Mouse (Mus musculus) gastrocnemius, postnatal 10 days (tissue): Measurements from ENCODE around the gene Btbd2. TPM values are rescaled to one million over a fixed set of nuclear protein-coding genes. Genes with fewer than 3 reads are reported as not detected.

Experiments used
- DNase-seq: peaks from one replicate; pipeline ENCODE4 v3.0.0; 2021; ENCODE audit warnings: mixed read lengths
- total RNA-seq, 2 experiments: library from RNA; stranded (reverse); gene quantifications; 2 replicates each; pipeline ENCODE4 v1.2.3; 2021

The Btbd2 gene
- total RNA-seq, 2 experiments from 2014 or later = 39.9 to 40.3 TPM

DNA sequence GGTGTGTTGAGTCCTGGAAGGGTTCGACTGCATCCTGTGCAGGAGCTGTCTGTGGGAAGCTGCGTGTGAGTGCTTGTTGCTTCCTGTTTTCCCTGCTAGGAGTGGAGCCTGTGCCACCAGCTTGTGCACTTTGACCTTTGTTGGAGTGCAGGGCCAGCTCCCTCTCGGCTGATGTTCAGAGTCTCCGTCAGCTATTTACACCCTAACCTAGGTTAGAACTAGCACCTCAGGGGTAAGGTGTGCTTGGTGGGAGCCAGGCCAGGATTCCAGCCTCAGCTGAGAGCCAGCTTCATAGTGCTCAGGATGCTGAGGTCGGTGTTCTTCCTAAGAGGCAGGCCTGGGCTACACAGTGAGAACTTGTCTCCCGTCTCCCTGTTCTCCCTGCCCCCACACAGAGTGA lies 21.5 kb downstream of the Btbd2 start:
- no peak for DNase-seq

DNA sequence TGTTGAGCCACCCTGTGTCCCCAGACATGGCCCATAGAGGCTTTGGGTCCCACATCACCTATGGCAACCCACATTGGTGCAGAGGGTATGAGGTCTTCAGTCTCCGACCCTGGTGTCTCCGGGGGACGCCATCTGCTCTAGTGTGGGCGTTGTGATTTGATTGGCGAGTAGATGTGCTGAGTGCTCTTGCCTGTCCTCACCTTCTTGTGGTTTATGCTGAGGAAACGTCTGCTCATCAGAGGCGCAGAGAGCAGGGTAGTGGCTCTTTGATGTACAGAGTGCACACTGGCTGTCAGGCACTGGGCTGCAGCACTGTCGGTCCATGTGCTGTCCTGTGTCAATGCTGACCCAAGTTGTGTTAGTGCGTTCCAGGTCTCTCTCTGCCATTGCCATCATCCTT lies 27.9 kb downstream of the Btbd2 start:
- no peak for DNase-seq

DNA sequence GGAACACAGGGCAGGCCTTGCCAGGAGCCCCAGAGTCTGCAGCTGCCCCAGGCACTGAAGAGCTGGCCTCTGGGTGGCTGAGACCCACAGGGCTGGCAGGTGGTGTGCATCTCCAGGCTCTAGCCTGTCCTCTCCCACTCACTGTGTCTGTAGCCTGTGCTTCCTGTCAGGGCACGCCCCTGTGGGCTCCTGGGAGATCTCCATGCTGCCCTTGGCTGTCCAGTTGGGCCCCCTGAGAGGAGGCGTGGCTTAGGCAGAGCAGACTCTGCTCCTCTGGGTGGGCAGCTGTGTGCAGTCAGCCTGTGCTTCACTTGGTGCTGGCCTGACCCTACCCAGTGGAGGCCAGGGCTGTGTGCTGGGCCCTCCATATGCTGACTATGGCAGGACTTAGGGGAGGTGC lies 29.2 kb downstream of the Btbd2 start:
- DNase-seq = peak; percentile 47

DNA sequence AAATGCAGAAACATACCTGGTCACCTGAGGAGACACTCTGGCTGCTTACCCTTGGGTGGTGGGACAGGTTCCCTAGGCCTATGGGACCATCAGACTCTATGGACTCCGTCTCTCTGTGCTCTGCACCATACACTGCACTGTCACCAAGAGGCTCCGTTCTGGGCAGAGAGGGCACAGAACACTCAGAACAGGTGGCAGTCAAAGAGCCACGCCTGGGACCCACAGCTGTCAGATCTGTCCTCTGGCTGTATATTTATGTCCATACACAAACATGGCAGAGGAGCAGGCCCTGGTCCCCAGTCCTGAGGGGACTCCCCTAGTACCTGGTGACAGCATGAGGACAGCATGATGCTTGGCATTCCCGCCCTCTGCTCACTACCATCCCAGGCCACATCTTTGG lies 31.1 kb downstream of the Btbd2 start:
- no peak for DNase-seq

DNA sequence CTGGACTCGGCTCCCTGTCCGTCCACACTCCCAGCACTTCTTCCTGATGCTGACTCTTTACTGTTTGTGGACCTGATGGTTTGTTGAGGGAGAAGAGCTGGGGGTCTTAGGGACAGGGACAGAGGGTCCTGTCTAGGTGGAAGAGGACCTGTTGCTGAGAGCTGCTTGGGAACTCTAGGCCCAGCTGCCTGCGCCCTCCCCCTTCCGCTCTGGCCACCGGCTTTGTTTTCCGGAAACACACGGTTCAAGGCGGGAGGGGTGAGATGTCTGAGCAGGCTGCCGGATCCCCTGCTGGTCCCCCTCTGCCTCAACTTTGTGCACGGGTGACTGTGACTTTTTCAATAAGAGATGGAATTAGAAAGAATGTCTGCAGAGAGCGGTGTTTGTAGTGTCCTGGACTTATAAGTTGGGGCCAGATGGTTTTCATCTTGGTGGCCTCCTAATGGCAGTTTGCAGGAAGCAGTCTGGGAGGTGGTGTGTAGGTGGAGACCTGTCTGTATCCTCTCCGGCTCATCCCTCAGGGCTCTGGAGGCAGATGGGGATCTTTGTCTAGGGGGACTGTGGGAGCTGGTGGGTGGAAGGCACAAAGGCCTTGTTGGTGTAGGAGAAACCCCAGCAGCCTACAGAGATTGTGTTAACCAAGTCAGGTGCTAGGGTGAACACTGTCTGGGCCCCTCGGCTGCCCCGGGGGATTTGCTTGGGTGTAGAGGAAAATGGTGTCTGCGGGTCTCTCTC lies 33.2 kb downstream of the Btbd2 start:
- DNase-seq = peak; percentile 47

DNA sequence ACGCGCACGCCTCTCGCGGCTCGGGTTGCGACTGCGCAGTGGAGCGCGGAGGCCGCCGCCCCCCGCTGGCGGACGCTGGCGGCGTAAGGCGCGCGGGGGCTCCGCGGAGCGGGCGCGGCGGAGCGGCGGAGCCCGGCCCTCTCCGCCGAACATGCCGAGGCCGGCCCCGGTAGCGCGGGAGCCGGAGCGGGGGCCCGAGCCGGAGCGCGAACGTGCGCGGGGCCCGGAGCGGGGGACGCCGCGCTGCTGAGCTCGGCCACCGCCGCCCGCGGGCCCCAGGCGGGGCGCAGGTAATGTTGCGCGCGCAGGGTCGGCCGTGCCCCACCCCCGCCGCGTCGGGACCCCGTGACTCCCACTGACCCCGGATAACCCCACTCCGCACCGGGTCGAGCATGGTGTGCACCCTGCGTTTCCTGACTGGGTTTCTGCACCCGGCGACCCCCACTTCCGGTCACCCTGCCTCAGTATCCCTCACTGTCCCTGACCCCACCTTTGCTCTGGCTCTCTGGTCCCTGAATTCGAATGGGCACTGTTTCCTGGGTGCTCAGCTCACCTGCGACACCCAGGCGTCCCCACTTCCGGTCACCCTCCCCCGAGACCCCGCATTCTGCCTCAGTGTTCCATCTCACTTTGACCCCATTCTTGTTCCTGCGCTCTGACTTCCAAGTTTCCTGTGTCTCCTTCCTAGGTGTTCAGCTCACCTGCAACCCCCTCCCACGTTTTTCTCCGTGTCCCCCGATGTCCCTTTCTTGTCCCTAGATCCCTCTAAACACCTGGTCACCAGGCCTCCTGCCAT lies 34.0 kb downstream of the Btbd2 start, which contains the start of gene Csnk1g2:
Gene Csnk1g2, plus strand, starts transcription at position 178 of the 796 bp plus-strand sequence.
- DNase-seq = peak; percentile 70

DNA sequence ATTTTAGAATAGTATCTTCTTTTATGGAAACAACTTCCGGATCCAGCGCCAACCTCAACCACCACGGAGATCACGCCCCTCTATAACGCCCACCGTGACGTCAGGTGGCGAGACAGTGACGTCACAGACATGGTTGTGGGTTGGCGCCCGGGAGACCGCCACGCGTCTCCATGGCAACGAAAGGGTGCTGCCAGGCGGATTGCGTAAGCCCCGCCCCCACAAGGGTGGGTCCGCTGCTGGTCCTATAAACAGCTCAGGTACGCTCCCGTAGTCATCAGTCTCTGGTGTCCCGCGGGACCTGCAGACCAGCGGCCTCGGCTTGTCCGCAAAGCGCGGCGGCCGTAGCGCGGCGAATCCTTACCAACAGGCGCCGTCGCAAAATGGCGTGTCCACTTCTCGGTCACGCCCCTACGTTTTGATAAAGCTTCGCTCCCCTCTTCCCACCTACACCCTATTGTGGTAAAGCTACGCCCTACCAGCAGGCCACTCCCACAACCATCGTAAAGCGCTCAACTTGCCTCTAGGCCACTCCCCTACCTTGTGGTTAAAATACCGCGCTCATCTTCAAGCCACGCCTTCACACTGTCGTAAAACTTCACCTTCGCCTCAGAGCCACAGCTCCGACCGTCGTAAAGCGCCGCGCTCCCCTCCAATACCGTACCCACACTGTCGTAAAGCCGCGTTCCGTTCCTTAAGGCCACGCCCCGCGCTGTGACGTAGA lies 34.8 kb downstream of the Btbd2 start:
- peak; percentile 99 for DNase-seq

DNA sequence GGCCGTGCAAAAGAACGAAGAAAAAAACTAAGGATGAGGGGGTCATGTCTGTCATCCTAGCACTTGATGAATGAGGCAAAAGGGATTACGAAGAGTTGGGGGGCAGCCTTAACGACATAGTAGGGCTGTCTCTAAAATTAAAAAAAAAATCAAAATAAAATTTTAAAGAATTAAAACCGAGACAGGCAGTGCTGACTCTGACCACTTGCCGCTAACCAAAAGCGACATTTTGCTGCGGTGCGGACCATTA lies 35.3 kb downstream of the Btbd2 start:
- DNase-seq = no peak

DNA sequence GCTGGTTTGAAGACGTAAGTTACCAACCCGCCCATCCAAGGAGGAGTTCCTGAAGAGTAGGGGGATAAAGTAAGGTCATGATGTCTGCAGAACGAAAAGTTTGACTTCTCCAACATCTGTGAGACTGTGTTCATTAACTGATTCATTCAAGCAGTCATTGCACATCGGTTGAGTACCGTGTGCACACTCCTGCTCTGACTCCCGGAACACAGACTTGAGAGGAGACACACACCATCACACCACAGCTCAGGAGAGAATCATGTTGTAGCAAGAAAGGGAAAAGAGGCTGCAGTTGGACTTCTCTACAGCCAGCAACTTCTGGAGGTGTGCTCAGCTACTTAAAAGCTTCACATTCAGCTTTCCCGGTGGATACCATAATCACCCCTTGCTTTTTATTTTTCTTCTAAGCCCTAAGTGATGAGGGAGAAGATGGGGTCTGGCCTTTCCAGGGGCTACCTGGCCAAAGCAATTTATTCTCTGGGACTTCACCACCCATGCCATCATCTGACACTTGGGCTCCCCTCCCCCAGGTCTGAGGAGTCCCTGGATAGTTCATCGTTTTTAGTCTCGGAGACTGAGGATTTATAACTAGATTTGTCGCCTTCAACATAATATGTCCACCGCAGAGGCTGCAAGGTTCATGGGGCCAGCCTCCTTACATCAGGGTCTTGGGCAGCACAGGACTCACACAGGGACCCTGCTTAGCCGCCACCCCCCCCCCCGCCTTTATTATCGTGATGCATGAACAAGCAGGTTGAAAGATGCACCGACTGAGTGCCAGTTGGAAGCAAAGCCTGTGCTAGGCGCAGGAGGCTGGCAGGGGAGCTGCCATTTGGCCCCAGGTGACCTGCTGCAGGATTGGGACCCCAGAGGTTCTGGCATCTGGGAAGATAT lies 35.8 kb downstream of the Btbd2 start:
- DNase-seq = no peak

DNA sequence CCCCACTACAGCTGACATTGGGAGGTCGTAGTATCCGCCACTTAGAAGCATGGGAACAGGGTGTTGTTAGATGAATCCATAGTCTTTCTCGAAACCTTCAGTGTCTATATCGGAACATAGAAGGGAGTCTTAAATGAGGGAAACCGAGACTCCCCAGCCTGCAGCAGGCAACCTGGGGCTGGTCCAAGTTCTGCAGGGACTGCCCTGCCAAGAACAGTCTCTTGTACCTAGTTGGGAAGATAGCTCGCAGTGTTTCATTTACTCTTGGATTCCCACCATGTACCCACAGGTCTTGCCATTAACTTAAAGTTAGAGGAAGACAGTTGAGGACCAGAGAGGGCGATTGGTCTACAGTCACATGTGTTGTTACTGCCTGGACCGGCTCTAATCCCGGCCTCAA lies 36.5 kb downstream of the Btbd2 start:
- no peak for DNase-seq

DNA sequence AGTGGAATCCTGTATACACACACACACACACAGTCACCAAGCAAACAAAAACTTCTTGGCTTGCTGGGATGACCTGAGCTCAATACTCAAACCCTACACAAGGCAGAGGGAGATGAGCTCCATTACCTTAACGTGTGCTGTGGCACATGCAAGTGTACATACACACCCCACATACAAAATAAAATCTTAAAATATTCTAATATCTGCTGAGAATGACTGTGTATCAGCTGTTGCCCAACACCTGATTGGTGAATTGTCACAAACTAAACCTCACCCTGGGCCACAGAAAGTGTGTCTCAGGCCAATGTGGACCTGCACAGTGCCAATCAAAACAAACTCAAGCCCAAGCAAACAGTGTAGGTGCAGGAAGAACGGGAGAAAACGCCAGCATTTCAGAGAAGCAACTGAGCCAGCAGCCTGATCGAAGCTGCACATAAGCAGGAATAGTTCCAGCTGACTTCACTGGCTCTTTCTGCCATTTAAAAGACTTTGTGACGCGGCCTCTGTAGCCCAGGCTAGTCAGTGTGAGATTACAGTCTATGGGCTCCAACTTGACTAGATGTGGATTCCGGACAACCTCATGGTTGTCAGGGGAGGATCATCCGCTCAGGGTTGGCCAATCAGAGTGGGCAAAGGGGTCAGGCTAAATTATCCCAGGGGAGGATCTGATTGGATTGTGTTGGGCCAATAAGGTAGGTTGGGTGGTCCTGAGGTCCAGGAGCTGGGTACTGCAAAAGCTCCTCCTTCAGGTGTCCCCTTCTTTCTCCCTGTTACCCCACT lies 37.2 kb downstream of the Btbd2 start:
- no peak for DNase-seq

DNA sequence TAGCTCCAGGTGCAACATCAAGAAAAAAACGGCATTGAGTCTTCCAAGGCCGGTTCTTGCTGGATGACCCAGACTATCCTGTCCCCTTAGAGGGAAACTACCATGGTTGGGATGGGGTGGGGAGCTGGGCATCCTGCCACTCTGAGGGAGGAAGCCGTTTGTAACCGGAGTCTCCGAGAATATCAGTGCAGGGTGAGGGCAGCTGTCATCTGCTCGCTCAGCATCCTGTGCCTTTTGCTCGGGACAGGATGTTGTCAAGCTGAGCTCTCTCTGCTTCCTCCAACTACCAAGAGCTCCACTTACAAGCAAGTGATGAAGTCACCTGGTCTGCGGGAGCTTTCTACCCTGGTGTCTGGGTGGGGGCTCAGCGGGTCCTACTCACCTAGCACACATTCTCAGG lies 38.7 kb downstream of the Btbd2 start:
- peak; percentile 57 for DNase-seq

DNA sequence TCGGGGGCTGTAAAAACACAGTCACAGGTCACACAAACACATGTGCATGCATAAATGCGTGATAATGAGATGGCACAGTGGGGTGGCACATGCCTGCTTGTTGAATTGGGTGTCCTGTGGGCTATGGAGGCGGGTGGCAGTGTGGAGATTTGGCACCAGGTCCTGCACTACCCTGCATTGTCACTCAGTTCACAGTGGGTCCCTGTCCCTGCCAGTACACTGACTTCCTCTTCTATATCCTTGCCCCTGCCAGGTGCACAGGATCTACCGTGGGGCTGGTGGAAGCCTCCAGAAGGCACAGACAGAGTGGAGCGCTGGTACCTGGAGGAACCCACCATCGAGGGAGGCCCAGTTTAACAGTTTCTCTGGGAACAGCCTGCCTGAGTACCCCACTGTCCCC lies 42.5 kb downstream of the Btbd2 start:
- no peak for DNase-seq

DNA sequence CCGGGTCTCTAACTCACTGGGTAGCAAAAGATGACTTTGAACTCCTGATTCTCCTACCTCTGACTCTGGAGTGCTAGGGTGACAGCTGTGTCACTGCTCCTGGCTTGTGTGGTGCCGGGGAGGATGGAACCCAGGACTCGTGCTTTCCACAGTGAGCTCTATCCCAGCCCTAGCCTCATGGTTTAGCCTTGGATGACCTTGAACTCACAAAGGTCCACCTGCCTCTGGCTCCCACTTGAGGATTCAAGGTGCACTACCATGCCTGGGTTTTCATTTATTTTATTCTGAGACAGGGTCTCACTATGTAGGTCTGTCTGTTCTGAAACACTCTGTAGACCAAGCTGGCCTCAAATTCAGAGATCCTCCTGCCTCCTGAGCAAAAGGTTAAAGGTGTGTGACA lies 43.0 kb downstream of the Btbd2 start:
- no peak for DNase-seq

DNA sequence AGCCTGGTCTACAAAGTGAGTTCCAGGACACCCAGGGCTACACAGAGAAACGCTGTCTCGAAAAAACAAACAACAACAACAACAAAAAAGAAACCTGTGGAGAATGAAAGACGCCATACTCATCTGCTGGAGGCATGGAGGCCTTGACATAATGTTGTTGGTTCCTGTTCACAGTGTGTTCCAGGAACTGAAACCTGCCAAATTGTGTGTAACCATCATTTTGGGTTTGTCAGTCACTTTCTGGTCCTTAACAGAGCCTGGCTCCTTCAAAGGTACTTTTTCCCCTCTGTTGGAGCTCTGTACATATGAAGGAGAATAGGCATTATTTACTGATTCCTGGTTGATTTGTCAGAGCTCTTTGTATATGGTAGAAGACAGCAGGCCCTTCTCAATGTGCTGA lies 45.0 kb downstream of the Btbd2 start:
- DNase-seq = no peak

DNA sequence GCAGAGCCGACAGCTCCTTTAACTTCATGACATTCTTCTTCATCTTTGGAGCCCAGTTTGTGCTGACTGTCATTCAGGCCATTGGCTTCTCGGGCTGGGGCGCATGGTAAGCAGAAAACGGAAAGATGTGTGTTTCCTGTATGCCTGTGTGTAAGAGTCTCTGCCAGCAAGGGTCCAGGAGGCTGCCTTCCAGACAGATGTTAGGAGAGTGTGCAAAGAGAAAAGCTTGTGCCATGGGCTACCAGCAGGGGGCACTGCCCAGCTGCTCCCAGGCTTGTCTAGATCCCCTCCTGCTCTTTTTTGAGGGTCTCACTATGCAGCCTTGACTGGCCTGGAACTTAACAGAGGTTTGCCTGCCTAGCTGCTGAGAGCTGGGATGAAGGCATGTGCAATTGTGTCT lies 45.8 kb downstream of the Btbd2 start:
- peak; percentile 50 for DNase-seq

DNA sequence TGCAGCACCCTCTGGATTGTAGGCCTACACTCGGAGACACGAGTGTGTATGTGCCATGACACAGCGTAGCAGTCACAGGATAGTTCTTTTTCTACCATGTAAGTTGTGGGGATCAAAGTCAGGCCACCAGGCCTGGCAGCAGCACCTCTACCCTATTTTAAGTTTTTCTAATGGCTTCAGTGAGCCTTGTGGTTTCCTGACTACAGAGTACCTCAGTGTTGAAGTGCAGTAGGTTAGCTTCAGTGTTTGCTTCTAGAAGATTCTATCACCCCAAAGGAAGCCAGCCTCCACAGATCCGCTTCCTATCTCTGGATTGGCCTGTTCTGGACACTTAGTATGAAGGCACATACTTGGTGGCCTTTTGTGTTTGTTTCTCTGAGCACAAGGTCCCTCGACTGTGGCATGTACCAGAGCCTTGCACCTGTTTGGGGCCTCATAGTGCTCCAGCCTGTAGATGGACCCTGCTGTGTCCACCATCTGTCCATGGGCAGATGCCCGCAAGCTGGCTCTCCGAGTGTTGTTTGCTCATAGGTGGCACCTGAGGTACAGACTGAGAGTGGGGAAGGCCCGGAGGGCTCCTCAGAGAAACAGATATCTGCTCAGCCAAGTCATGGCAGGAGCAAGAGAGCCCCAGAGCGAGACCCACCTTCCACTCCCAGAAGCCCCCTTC lies 46.6 kb downstream of the Btbd2 start:
- no peak for DNase-seq

DNA sequence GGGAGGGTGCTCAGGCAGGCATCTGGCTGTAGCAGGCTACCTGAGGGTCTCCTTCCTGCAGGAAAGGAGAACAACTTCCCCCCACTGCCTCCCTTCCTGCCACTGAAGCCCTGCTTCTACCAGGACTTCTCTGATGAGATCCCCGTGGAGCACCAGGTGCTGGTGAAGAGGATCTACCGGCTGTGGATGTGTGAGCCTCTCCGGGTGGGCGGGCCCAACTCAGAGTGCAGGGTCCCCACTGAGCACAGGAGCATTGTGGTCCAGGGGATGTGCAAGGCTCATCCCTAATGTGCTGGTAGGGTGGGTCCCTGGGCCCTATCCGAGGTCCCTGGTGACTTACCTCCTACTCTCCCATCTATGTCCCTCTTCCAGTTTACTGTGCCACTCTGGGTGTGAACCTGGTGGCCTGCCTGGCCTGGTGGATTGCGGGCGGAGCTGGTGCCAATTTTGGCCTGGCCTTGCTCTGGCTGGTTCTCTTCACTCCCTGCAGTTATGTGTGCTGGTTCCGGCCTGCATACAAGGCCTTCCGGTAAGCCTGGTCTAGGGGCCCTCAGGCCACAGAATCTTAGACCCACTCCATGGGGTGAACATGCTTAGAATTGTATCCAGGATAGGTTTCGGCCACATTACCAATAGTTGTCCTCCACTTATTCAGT lies 47.5 kb downstream of the Btbd2 start:
- no peak for DNase-seq

DNA sequence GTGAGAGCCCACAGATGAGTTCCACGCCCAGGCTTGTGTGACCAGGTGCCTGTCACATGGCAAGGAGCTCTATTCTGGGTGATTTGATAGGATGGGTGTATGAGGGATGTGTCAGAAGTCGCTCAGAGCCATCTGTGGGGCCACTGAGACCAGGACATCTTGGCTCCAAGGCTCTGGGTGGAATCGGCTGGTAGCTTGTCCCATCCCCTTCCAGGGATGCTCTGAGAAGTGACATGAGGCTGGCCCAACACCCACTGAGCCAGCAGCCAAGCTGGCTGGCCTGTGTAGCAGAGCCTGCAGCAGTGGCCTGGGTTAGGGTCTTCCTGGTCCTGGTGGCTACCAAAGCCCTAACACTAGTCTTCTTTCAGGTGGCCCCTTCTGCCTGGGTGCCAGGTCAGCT lies 48.4 kb downstream of the Btbd2 start:
- no peak for DNase-seq

DNA sequence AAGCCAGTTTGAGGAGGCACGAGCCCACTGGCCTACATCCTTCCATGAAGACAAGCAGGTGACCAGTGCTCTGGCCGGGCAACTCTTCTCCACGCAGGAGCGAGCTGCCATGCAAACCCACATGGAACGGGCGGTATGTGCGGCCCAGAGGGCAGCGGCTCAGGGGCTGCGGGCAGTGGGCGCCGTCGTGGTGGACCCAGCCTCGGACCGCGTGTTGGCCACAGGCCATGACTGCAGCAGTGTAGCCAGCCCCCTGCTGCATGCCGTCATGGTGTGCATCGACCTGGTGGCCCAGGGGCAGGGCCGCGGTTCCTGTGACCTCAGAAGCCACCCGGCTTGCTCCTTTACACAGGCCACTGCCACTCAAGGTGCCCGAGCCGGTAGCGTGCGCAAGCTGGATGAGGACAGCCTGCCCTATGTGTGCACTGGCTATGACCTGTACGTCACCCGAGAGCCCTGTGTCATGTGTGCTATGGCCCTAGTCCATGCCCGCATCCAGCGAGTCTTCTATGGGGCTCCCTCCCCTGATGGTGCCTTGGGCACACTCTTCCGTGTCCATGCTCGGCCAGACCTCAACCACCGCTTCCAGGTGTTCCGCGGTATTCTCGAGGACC lies 50.0 kb downstream of the Btbd2 start:
- no peak for DNase-seq
